9 mouse cellular contexts compared by ENCODE assay signal in genomic region chr8:120231870-120232269, GRCm38 (mm10). TPM values are rescaled to one million over a fixed set of nuclear protein-coding genes. Genes with fewer than 3 reads are reported as not detected.
DNase-seq lines count a peak whose midpoint lies in the region; ATAC-seq and TF ChIP-seq lines count a peak whose summit lies in the region.
"Had no signal": no experiment of that assay in that cellular context is flagged by ENCODE, and none has a peak within 500 bp of the region (broad histone marks: within the 10 kb centered on the region; RNA-seq: fewer than 3 reads in every experiment).

No protein-coding gene starts in this region.

- no peak for ATAC-seq in forebrain, embryonic 14.5 days
- ATAC-seq in hindbrain, postnatal 0 days = no peak
- no peak for ATAC-seq in neural tube, embryonic 14.5 days (ENCODE audit: low read depth)

- no peak overlapping the region; the same call in 1 of the 2 replicates for H3K27ac ChIP-seq in left cerebral cortex, adult 2 months
- no peak overlapping the region for H3K27ac ChIP-seq in forebrain, embryonic 14.5 days (ENCODE audit: low read depth, low read length)
- H3K27ac ChIP-seq in hindbrain, postnatal 0 days = no peak overlapping the region; the same call in 1 of the 2 replicates
- no peak overlapping the region for H3K27ac ChIP-seq in neural tube, embryonic 14.5 days (ENCODE audit: low read depth, low read length)

- H3K36me3 ChIP-seq in forebrain, embryonic 14.5 days (ENCODE audit: control insufficient read depth, insufficient read depth, low read length) = no peaks in the 10 kb centered on the region
- no peaks in the 10 kb centered on the region for H3K36me3 ChIP-seq in hindbrain, postnatal 0 days (ENCODE audit: insufficient read depth, low read length)
- H3K36me3 ChIP-seq in neural tube, embryonic 14.5 days (ENCODE audit: control insufficient read depth, insufficient read depth, low read length) = no peaks in the 10 kb centered on the region

- TF ChIP-seq CTCF in left cerebral cortex, adult 2 months (IDR thresholded peaks at IDR 0.05) = no peak
- TF ChIP-seq CTCF in hindbrain, postnatal 0 days (IDR thresholded peaks at IDR 0.05; ENCODE audit: low read depth) = no peak

- no peak overlapping the region; the same call in 1 of the 2 replicates for H3K9ac ChIP-seq in forebrain, embryonic 14.5 days (ENCODE audit: low read length)
- no peak overlapping the region for H3K9ac ChIP-seq in hindbrain, postnatal 0 days (replicated peaks; ENCODE audit: low read length)
- peak overlapping the region; percentile 34; the same call in 1 of the 2 replicates for H3K9ac ChIP-seq in neural tube, embryonic 14.5 days (replicated peaks; ENCODE audit: low read depth, low read length)

- H3K27me3 ChIP-seq in forebrain, embryonic 14.5 days (replicated peaks; ENCODE audit: control insufficient read depth, insufficient read depth, low read length) = peaks cover 16% of the 10 kb centered on the region
- H3K27me3 ChIP-seq in hindbrain, postnatal 0 days (ENCODE audit: insufficient read depth, low read length) = no peaks in the 10 kb centered on the region
- no peaks in the 10 kb centered on the region for H3K27me3 ChIP-seq in neural tube, embryonic 14.5 days (ENCODE audit: control insufficient read depth, insufficient read depth, low read length)

- intact Hi-C loops in left cerebral cortex, adult 2 months (cut with DNase I) = no loop called here

- peak overlapping the region; percentile 93 for H3K4me2 ChIP-seq in forebrain, embryonic 14.5 days (ENCODE audit: low read length)
- H3K4me2 ChIP-seq in hindbrain, postnatal 0 days (ENCODE audit: low read depth, low read length) = peak overlapping the region; percentile 80
- H3K4me2 ChIP-seq in neural tube, embryonic 14.5 days (ENCODE audit: low read depth, low read length) = peak overlapping the region; percentile 92

- peaks cover 43% of the 10 kb centered on the region for H3K4me1 ChIP-seq in forebrain, embryonic 14.5 days (ENCODE audit: control insufficient read depth, insufficient read depth, low read length)
- peaks cover 45% of the 10 kb centered on the region; the same call in 1 of the 2 replicates for H3K4me1 ChIP-seq in hindbrain, postnatal 0 days (ENCODE audit: insufficient read depth, low read length)
- H3K4me1 ChIP-seq in neural tube, embryonic 14.5 days (ENCODE audit: control insufficient read depth, insufficient read depth, low read length) = peaks cover 61% of the 10 kb centered on the region

- no peak for DNase-seq in left cerebral cortex, adult 2 months (ENCODE audit: extremely low spot score in 1 of 2, low spot score in 2 of 2)
- DNase-seq in left cerebral cortex, adult 11 months (ENCODE audit: low spot score) = no peak
- DNase-seq in forebrain, embryonic 14.5 days (ENCODE audit: low spot score) = no peak
- peak; percentile 72 for DNase-seq in hindbrain, postnatal 0 days (ENCODE audit: low spot score)
- no peak for DNase-seq in frontal cortex, postnatal 36 days (ENCODE audit: low spot score in 2 of 2)
- no peak for DNase-seq in retina, embryonic 14.5 days (ENCODE audit: low spot score)
- DNase-seq in urinary bladder, postnatal 36 days (ENCODE audit: low spot score in 2 of 2) = no peak

- peak overlapping the region; percentile 36 for H3K4me3 ChIP-seq in left cerebral cortex, adult 2 months
- H3K4me3 ChIP-seq in forebrain, embryonic 14.5 days (ENCODE audit: low read depth, low read length) = no peak overlapping the region
- H3K4me3 ChIP-seq in hindbrain, postnatal 0 days (ENCODE audit: low read length) = peak overlapping the region; percentile 54
- no peak overlapping the region for H3K4me3 ChIP-seq in neural tube, embryonic 14.5 days (ENCODE audit: low read depth, low read length)

- H3K9me3 ChIP-seq in forebrain, embryonic 14.5 days (replicated peaks; ENCODE audit: control insufficient read depth, low read length) = no peaks in the 10 kb centered on the region
- no peaks in the 10 kb centered on the region for H3K9me3 ChIP-seq in hindbrain, postnatal 0 days (ENCODE audit: low read length)
- no peaks in the 10 kb centered on the region for H3K9me3 ChIP-seq in neural tube, embryonic 14.5 days (ENCODE audit: control insufficient read depth, low read length)

- WGBS in forebrain, embryonic 14.5 days = 67% methylated on average over 3 of the region's 3 CpGs
- 44% methylated on average over 3 of the region's 3 CpGs for WGBS in hindbrain, postnatal 0 days
- 63% methylated on average over 3 of the region's 3 CpGs for WGBS in neural tube, embryonic 14.5 days

RNA-seq across cellular contexts. Expression of gene Gse1, which starts 3.6 kb away (rescaled TPM):
- 100 to 1,000 TPM in 1 of 2 experiments, 10 to 100 TPM in 1; 77.7 to 105 TPM for total RNA-seq in left cerebral cortex, adult 2 months (2021)
- polyA plus RNA-seq in forebrain, embryonic 14.5 days (2014; fragmentation: Nextera tagmentation; extraction: Ambion mirVana) = 22.6 and 33.6 TPM in 2 replicates
- 37.5 and 48.3 TPM in 2 replicates for total RNA-seq in hindbrain, postnatal 0 days (2014; rRNA removed)
- polyA plus RNA-seq in hindbrain, postnatal 0 days (2015; fragmentation: Nextera tagmentation; extraction: Ambion mirVana) = 12.3 and 13.4 TPM in 2 replicates
- 19.2 and 23.3 TPM in 2 replicates for polyA plus RNA-seq in neural tube, embryonic 14.5 days (2014; fragmentation: Nextera tagmentation; extraction: Ambion mirVana)

RNA-seq across cellular contexts. Expression of gene Fam92b, which starts 54.6 kb away (rescaled TPM):
- total RNA-seq in left cerebral cortex, adult 2 months (2021) = 1 to 10 TPM in 1 of 2 experiments, under 1 TPM in 1; 0.68 to 1.0 TPM
- polyA plus RNA-seq in forebrain, embryonic 14.5 days (2014; fragmentation: Nextera tagmentation; extraction: Ambion mirVana) = 2.3 and 2.4 TPM in 2 replicates
- 1.2 and 3.3 TPM in 2 replicates for total RNA-seq in hindbrain, postnatal 0 days (2014; rRNA removed)
- 1.6 and 2.0 TPM in 2 replicates for polyA plus RNA-seq in hindbrain, postnatal 0 days (2015; fragmentation: Nextera tagmentation; extraction: Ambion mirVana)
- 1.7 TPM in 2 replicates for polyA plus RNA-seq in neural tube, embryonic 14.5 days (2014; fragmentation: Nextera tagmentation; extraction: Ambion mirVana)
- total RNA-seq: MEL had no signal

Comparison
In these comparisons a context has a peak if more than half of its experiments do, and no peak if none do; other contexts are left out.
1. H3K4me3 ChIP-seq: peak in left cerebral cortex, adult 2 months (single experiment) and hindbrain, postnatal 0 days (single experiment); none in forebrain, embryonic 14.5 days (single experiment) and neural tube, embryonic 14.5 days (single experiment).
2. Peak in every context shown above with its lines, with median percentiles within 50 percentile points of each other: H3K4me2 ChIP-seq.